Mouse (Mus musculus) heart, postnatal 0 days (tissue): ENCODE measurements around the gene Mark4. TPM values are rescaled to one million over a fixed set of nuclear protein-coding genes. Genes with fewer than 3 reads are reported as not detected.

Source experiments
- ATAC-seq: fragments of 200-750 bp; cut with Nextera tagmentation; 2 replicates; pipeline ENCODE4 v1.8.0; 2017; ENCODE audit warnings: low read depth, moderate number of reproducible peaks, moderate library complexity; ENCODE audit not compliant: insufficient read depth
- DNase-seq: peaks from one replicate; pipeline ENCODE4 v3.0.0-alpha.2; 2016; ENCODE audit warnings: low spot score
- H3K27ac ChIP-seq: fragments of 300-500 bp; sonication (generic); 2 replicates; pipeline ENCODE4 v1.5.1; 2014; ENCODE audit warnings: low read depth, mild to moderate bottlenecking
- H3K27me3 ChIP-seq: fragments of 300-500 bp; sonication (generic); 2 replicates; pipeline ENCODE4 v1.6.1; 2014; ENCODE audit warnings: low read length, mixed read lengths; ENCODE audit not compliant: control insufficient read depth, insufficient read depth
- H3K36me3 ChIP-seq: fragments of 300-500 bp; sonication (generic); replicated peaks from 2 replicates; pipeline ENCODE4 v1.6.1; 2014; ENCODE audit warnings: low read length, mixed read lengths; ENCODE audit not compliant: control insufficient read depth, insufficient read depth
- H3K4me1 ChIP-seq: fragments of 300-500 bp; sonication (generic); 2 replicates; pipeline ENCODE4 v1.6.1; 2014; ENCODE audit warnings: antibody characterized with exemption; ENCODE audit not compliant: control insufficient read depth, insufficient read depth
- H3K4me2 ChIP-seq: fragments of 300-500 bp; sonication (generic); 2 replicates; pipeline ENCODE4 v1.6.1; 2014; ENCODE audit warnings: low read depth, mild to moderate bottlenecking, low read length, moderate library complexity
- H3K4me3 ChIP-seq: fragments of 300-500 bp; sonication (generic); 2 replicates; pipeline ENCODE4 v1.5.1; 2014; ENCODE audit warnings: low read depth, low read length
- H3K9ac ChIP-seq: fragments of 300-500 bp; sonication (generic); replicated peaks from 2 replicates; pipeline ENCODE4 v1.6.1; 2014; ENCODE audit warnings: low read depth, low read length, mixed read lengths
- H3K9me3 ChIP-seq: fragments of 300-500 bp; sonication (generic); replicated peaks from 2 replicates; pipeline ENCODE4 v1.6.1; 2016; ENCODE audit warnings: low read length; ENCODE audit not compliant: control insufficient read depth
- CTCF ChIP-seq: IDR thresholded peaks from 2 replicates; pipeline ENCODE4 v1.5.1; 2016; ENCODE audit warnings: antibody characterized with exemption, control low read depth, low read depth
- EP300 ChIP-seq: IDR thresholded peaks from 2 replicates; pipeline ENCODE4 v1.6.1; 2016; ENCODE audit warnings: antibody characterized with exemption, low read depth
- WGBS: fragments of 180-500 bp; shearing (Covaris S2); extraction: QIAGEN DNeasy Blood & Tissue Kit; methylation state at CpG from one replicate; pipeline ENCODE4 v1.1.7; 2014; 5-methylcytosine and 5-hydroxymethylcytosine counted together
- polyA plus RNA-seq: library from polyadenylated mRNA; unstranded; fragments of >200 nt; fragmentation: Nextera tagmentation; extraction: Ambion mirVana; gene quantifications from 2 replicates; pipeline ENCODE4 v1.2.1, GENCODE M21; 2015
- total RNA-seq: library from RNA; depleted of rRNA; stranded (reverse); fragments of >200 nt; gene quantifications from 2 replicates; pipeline ENCODE4 v1.2.3, GENCODE M21; 2014; ENCODE audit warnings: low replicate concordance

Gene Mark4
- total and polyA plus RNA-seq, 2 experiments from 2014 or later = 5.6 to 26.4 TPM

DNA sequence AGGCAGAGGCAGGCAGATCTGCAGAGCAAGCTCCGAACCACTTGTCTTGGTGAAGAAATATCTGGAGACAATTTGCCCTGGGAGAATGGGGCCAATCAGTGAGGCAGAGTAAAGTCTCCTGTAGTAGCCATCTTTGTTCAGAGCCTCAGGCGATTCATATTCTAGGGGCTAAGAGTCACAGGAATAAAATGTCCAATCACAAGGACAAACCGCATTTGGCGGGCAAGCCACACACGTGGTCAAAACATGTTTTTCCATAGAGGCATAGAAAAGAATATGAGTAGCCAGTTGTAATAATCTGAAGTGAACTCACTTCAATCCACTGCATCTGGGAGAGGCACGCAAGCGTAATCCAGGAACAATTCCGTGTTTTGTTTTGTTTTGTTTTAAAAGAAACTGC lies 24.7 kb upstream of the Mark4 start:
- Histone ChIP-seq H3K4me3 (no peak overlapping the region), H3K27me3 (peaks cover 2% of the 10 kb centered on the region; the same call in 1 of the 2 replicates), H3K4me2 (no peak overlapping the region), H3K36me3 (no peaks in the 10 kb centered on the region), H3K27ac (no peak overlapping the region), H3K4me1 (no peaks in the 10 kb centered on the region), H3K9ac (no peak overlapping the region), H3K9me3 (no peaks in the 10 kb centered on the region)
- WGBS = 76% methylated on average over 8 of the region's 8 CpGs
- TF ChIP-seq EP300 (no peak), CTCF (no peak)
- ATAC-seq (no peak), DNase-seq (no peak)

DNA sequence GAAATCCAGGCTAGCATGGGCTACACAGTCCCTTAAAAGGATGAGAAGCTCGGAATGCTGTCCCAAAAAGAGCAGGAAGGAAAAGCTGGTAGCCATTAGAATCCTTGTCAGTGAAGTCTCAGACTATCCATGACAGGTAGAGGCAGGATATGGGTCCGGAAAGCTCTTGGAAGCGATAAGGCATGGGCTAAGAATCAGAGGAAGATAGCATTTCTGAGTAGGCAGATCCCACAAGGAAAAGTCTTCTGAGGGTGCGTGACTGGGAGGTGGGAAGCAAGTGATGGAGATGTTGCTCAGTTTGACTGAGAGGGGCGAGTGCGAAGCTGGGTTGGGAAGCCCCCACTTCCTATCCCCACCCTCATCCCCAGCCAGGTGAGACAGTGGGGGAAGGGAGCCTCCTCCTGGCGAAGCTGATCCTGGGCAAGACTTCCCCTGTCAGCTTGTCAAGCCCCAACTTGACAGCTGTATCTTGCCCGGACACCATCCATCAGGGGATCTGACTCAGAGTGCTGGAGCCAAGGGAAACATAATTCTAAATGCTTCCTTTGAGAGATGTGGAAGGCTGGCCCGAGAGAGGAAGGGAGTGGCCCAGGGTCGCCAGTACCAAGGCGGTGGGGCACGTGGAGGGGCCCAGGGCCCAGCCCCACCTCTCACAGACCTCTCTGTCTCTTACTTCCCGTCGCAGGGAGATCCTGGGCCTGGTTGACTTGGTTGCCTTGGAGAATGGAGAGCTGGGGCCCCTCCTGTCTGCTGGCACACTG lies 19.2 kb upstream of the Mark4 start:
- no peaks in the 10 kb centered on the region for H3K4me1 ChIP-seq
- DNase-seq (no peak), ATAC-seq (no peak)
- H3K36me3 ChIP-seq = no peaks in the 10 kb centered on the region
- 18% methylated on average over 14 of the region's 14 CpGs for WGBS
- H3K4me2 ChIP-seq = no peak overlapping the region
- peaks cover 29% of the 10 kb centered on the region for H3K27me3 ChIP-seq
- no peaks in the 10 kb centered on the region for H3K9me3 ChIP-seq
- H3K4me3 ChIP-seq = no peak overlapping the region
- H3K9ac ChIP-seq = no peak overlapping the region
- no peak for TF ChIP-seq CTCF
- no peak for TF ChIP-seq EP300
- H3K27ac ChIP-seq = no peak overlapping the region

DNA sequence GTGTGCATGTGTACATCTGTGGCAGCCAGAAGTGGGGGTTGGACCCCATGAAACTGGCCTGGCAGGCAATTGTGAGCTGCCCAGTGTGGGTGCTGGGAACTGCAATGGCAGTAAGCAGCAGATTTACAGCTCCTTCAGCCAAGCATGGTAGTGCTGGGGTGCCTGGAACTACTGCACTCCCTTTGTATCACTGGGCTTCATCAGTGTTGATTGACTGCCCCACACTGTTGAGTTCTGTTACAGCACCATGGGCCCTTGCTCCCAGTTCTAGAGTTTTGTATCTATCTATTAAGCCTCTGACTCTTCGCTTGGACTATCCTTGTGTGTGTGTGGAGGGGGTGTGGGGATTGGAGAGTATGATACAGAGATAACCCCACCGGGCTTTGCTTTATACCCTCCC lies 18.5 kb upstream of the Mark4 start:
- Histone ChIP-seq H3K9ac (no peak overlapping the region), H3K9me3 (no peaks in the 10 kb centered on the region), H3K27ac (no peak overlapping the region), H3K4me1 (no peaks in the 10 kb centered on the region), H3K4me2 (no peak overlapping the region), H3K27me3 (peaks cover 36% of the 10 kb centered on the region), H3K4me3 (no peak overlapping the region), H3K36me3 (no peaks in the 10 kb centered on the region)
- no peak for TF ChIP-seq EP300
- TF ChIP-seq CTCF = no peak
- ATAC-seq (no peak), DNase-seq (no peak)
- 58% methylated on average over 2 of the region's 2 CpGs for WGBS

DNA sequence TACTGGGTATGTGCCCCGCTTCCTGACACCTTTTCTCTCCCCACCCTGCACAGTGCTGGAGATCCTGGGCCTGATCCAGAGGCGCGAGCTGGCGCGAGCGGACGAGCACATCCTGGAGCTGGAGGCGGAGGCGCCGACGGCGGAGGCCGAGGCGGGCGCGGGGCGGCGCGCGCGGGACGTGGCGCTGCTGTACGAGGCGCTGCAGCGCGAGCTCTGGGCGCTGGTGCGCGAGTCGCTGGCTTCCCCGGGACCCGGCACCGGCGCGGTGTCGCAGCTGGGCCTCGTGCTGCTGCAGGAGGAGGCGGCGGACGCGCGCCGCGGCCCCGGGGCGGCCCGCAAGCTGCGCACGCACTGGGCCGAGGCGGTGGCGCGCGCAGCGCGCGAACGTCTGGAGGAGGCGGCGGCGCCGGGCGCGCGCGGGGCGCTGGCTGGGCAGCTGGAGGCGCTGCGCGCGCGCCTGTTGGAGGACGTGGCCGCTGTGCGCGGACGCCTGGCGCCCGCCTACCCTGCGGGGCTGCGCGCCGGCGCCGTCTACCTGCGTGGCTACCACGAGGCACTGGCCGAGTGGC lies 15.3 kb upstream of the Mark4 start:
- no peak for TF ChIP-seq CTCF
- TF ChIP-seq EP300 = no peak
- DNase-seq = peak; percentile 72
- ATAC-seq = peak; percentile 81
- under 1% methylated on average over 61 of the region's 89 CpGs for WGBS
- H3K9ac ChIP-seq = peak overlapping the region; percentile 46
- peaks cover 65% of the 10 kb centered on the region for H3K27me3 ChIP-seq
- H3K27ac ChIP-seq = peak overlapping the region; percentile 59
- H3K4me1 ChIP-seq = no peaks in the 10 kb centered on the region
- peak overlapping the region; percentile 89 for H3K4me2 ChIP-seq
- H3K4me3 ChIP-seq = peak overlapping the region; percentile 52
- no peaks in the 10 kb centered on the region for H3K36me3 ChIP-seq
- H3K9me3 ChIP-seq = no peaks in the 10 kb centered on the region

DNA sequence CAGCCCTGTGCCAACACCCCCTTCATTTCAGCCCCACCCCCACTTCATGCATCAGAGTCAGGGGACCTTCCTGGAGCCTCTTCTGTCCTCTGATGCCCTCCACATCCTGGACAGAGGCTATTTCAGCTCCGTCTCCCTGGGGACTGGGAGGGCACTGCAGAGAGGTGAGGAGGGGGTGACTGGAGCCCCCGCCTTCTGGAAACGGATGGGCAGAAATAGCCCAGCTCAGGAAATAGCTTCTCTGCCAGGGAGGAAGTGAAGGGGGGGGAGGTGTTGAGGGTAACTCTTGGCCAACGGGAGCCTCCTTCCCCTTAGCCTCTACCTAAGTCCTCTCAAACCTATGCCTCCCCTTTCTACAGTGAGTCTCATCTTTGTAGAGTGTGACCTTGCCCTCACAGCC lies 13.8 kb upstream of the Mark4 start:
- DNase-seq (no peak), ATAC-seq (no peak)
- Histone ChIP-seq H3K27ac (no peak overlapping the region), H3K9me3 (no peaks in the 10 kb centered on the region), H3K27me3 (peaks cover 67% of the 10 kb centered on the region), H3K4me2 (no peak overlapping the region), H3K9ac (no peak overlapping the region), H3K36me3 (no peaks in the 10 kb centered on the region), H3K4me1 (no peaks in the 10 kb centered on the region), H3K4me3 (no peak overlapping the region)
- WGBS = 9% methylated on average over 4 of the region's 4 CpGs
- TF ChIP-seq EP300 (no peak), CTCF (no peak)

DNA sequence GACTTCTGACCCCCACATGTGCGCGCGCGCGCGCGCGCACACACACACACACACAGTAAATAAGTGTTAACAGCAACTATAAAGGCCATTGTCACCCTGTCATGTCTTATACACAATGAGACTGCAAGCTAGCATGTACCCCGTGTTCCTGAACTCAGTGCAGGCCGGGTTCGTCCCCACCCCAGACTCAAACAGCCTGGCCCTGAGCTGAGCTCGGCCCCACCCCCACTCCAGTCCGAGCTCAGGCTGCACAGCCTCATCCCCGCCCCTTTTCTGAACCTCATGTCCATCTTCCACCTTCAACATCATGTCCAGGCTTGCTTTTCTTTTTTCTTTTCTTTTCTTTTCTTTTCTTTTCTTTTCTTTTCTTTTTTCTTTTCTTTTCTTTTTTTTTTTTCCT lies 11.7 kb upstream of the Mark4 start:
- no peaks in the 10 kb centered on the region for H3K36me3 ChIP-seq
- TF ChIP-seq CTCF (no peak), EP300 (no peak)
- H3K4me2 ChIP-seq = no peak overlapping the region
- ATAC-seq = no peak
- no peak overlapping the region for H3K4me3 ChIP-seq
- no peaks in the 10 kb centered on the region for H3K9me3 ChIP-seq
- WGBS = 30% methylated on average over 14 of the region's 14 CpGs
- no peak for DNase-seq
- H3K27ac ChIP-seq = no peak overlapping the region
- no peaks in the 10 kb centered on the region for H3K4me1 ChIP-seq
- peaks cover 63% of the 10 kb centered on the region for H3K27me3 ChIP-seq
- no peak overlapping the region for H3K9ac ChIP-seq
